1 mouse cellular context compared by ENCODE assay signal in genomic region chr17:32522816-32523215, GRCm38 (mm10).
TF ChIP-seq lines count a peak whose summit lies in the region.

No protein-coding gene starts in this region.

TF ChIP-seq in CH12.LX, 34 proteins besides CTCF, POLR2A, EP300 and RAD21 (continued from another document):
- TF ChIP-seq JUN (IDR thresholded peaks at IDR 0.05; ENCODE audit: insufficient read depth, low read depth, low read length) = no peak
- no peak for TF ChIP-seq ELF1 (IDR thresholded peaks at IDR 0.05; ENCODE audit: low read depth, low read length)
- no peak for TF ChIP-seq UBTF (IDR thresholded peaks at IDR 0.05; ENCODE audit: low read depth, low read length)
- TF ChIP-seq CHD1 (IDR thresholded peaks at IDR 0.05; ENCODE audit: low read depth, low read length) = no peak
- no peak for TF ChIP-seq POLR2AphosphoS2 (IDR thresholded peaks at IDR 0.05; ENCODE audit: low read depth, low read length)
- no peak for TF ChIP-seq NRF1 (IDR thresholded peaks at IDR 0.05; ENCODE audit: low read depth, low read length)
